Mouse (Mus musculus): ENCODE measurements around the gene Adamtsl5. TPM values are rescaled to one million over a fixed set of nuclear protein-coding genes. Genes with fewer than 3 reads are reported as not detected.

Adamtsl5 gene
- total RNA-seq, 4 experiments from 2014 or later: 5.8 to 7.4 (median 6.7) TPM

GRCm38 (mm10) chr10:80342749-80343424 lies 5.3 kb downstream of the Adamtsl5 start:
- no peak for DNase-seq (ENCODE audit: low spot score in 2 of 2)

GRCm38 (mm10) chr10:80342305-80342748 lies 5.9 kb downstream of the Adamtsl5 start:
- no peak for DNase-seq (ENCODE audit: low spot score in 2 of 2)

DNA sequence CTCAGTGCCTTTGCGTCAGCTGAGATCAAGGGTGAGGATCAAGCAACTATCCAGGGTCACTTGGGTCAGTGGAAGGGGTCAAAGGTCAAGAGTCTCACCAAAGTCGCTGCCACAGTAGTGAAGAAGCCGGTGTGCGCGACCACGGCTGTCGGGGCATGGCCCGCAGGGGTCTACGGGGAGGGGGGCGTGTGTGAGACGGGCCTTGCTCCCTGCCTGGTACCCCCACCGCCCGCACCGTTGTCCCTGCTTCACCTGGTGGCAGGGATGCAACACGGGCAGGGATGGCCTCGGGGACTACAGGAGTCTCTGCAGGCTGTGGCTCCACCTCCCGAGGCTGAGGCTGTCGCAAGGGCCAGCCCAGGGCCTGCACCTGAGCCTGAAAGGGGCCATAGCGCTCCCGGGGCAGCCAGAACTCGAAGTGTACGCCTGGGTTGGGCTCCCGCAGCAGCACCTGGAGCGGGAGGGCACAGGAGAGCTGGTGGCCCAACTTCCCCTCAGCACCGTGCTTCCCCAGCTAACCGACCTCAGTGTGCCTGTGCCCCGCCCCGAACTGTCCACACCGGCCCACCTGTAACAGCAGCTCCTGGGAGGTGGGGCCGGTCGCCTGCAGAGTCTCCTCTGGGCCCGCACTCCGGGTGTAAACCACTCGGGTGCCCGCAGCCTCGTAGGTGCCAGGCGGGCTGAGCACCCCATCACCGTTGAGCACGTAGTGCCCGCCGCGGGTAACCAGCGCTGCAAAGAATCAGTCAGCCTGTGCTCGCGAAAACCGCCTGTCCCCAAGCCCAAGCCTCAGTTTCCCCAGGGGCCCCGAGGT lies 6.5 kb downstream of the Adamtsl5 start:
- DNase-seq (ENCODE audit: low spot score in 2 of 2): no peak

DNA sequence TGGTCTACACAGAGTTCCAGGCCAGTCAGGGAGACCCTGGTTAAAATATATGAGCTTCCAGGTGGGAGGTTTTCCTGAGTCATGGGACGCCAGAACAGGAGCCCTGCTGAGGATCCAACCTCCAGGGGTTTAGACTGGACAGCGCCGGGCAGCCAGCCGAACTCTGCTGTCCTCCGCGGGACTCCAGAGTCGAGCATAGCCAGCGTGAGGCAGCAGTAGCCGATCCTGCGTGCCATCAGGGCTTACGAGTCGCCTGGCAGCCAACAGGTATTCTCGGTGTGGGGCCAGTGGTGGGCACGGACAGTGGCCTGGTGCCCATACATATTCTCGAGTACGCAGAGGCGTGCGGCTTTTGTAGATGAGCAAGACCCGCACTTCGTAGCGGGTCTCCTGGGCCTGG lies 7.2 kb downstream of the Adamtsl5 start:
- DNase-seq (ENCODE audit: low spot score in 2 of 2): no peak

- peak in 1 of 2 experiments; percentile 88 for DNase-seq (ENCODE audit: low spot score in 2 of 2)
Observed at GRCm38 (mm10) chr10:80339941-80340750, 8.1 kb downstream of the Adamtsl5 start.

DNA sequence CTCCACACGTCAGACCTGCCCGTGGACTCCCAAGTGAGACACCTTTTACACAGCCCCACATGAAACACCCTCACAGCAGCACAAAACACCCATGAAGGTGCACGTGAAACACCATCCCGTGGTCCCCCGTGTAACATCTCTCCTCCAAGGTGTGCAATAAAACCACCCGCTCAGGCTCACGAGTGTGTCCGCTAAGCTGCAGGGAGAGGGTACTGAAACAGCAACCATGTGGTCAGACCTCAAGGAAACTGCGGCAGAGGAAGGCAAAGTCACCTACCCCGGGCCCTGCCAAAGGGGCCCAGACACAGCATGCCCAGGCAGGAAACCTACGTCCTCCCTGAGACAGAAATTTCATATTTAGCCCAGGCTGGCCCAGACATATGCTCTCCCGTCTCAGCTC lies 11.9 kb downstream of the Adamtsl5 start:
- DNase-seq (ENCODE audit: low spot score in 2 of 2): no peak

DNA sequence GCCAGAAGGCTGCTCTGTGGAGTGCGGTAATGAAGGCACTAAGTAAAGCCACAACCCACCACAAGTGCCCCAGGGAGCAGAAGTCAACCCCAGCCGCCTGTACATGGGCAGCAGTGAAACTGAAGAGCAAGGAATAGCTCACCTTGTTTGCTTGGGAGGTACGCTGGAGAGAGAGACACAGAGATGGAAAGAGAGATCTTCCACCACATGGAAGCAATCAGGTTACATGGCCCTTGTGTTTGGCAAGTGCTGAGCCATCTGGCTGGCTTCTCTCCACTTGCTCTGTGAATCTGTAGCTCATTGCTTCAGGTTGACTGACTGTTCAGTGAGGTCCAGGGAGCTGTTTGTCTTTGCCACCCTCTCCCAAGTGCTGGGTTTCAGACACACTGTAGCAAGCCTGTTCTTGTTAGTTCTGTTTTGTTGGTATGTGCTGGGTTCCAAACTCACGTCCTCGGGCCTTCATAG lies 15.7 kb downstream of the Adamtsl5 start:
- DNase-seq (ENCODE audit: low spot score in 2 of 2): no peak

GRCm38 (mm10) chr10:80331636-80332524 lies 16.3 kb downstream of the Adamtsl5 start:
- no peak for DNase-seq (ENCODE audit: low spot score in 2 of 2)

- no peak for DNase-seq (ENCODE audit: low spot score in 2 of 2)
Observed at GRCm38 (mm10) chr10:80330888-80331287, 17.3 kb downstream of the Adamtsl5 start.

GRCm38 (mm10) chr10:80330084-80330483 lies 18.1 kb downstream of the Adamtsl5 start:
- no peak for DNase-seq (ENCODE audit: low spot score in 2 of 2)

DNA sequence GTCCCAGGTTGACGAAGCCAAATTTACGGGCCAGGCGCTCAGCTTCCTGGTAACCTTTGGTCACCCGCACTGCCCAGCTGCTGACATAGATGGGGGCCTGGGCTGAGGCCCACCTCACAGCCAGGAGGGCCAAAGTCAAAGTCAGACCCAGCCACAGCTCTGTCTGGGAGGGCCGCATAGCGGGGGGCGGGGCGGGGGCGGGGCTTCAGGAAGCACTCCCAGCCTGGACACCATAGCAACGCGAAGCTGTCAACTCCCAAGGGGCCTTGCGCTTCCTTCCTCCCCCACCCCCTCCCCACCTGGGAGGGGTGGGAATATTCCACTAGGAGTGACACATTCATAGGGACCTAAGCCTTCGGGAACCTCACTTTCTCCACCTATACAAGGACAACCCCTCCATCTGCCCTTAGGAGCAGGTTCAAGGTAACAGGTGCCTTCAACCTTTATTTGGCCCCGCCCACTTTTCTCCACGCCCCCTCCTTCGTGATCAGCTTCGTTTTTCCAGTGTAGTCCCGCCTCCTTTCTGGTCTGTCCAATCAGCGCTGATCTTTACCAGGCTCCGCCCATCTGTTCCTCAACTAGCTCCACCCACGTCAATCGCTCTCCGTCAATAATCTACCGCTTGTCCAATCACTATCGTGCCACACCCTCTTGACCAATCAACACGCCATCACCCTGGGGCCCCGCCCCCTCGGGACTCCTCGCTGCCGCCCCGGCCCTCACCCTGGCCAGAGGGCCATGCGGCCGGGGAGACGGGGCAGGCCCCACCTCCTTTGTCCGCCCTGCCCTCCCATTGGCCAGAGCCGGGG lies 18.7 kb downstream of the Adamtsl5 start, which contains the start of the genes Pcsk4 and Reep6:
TSS of gene Pcsk4 (minus strand) at position 226 of the 809 bp plus-strand sequence.
TSS of gene Reep6 (plus strand) at position 681 of the 809 bp plus-strand sequence.
- peak; percentile 96 to 97 for DNase-seq (ENCODE audit: low spot score in 2 of 2)

DNA sequence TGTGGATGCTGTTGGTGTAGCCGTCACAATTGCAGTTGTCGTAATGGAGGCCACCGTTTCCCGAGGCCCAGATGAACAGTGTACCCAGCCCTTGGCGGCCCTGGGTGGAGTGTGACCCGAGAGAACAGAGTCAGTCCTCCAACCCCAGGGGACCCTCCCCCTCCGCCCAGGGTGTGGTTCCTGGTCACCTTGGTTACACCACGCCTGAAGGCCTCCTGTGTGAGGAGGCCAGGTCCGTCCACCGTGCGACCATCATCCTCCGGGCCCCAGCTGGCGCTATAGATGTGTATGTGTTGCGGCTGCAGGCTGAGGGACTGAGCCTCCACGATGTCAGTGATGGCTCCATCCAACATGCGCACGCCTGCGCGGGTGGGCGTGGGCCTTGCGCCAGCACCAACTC lies 23.2 kb downstream of the Adamtsl5 start:
- peak in 1 of 2 experiments; percentile 20 for DNase-seq (ENCODE audit: low spot score in 2 of 2)

GRCm38 (mm10) chr10:80324120-80325037 lies 23.8 kb downstream of the Adamtsl5 start:
- DNase-seq (ENCODE audit: low spot score in 2 of 2): no peak

DNA sequence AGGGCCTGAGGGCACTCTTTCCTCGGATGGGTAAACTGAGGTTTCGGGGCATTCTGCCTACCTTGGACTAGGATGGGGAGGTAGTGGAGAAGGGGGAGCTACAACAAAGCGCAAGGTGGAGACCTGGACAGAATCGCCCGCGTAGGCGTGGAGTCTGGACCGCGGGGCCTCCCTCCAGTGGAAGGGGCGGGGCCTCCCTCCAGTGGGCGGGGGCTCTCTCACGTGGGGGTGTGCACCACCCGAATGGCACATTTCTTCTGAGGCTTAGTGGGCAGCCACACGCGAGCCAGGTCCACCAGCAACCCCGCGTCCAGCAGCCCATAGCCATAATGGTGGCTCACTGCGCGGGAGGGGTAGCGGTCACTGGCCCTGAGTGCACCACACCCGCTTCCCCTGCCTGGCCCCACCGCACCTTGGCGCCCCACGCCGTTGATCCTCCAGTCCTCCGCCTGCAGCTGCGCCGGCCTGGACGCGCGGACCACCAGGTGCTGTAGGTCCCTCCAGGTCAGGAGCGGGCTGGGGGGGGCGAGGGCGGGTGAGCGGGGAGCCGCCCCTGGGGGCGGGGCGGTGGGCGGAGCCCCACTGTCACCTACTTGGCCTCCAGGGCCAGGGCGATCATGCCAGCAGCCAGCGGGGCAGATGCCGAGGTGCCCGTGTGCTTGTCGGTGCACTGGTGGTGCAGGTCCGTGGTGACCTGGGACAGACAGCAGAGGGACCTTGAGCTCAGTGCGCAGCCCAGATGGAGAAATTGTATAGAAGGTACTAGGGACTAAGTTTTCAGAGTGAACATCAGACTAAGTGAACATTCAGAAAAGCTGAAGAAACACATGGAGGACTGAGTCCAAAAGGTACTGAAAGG lies 24.7 kb downstream of the Adamtsl5 start:
- no peak for DNase-seq (ENCODE audit: low spot score in 2 of 2)

DNA sequence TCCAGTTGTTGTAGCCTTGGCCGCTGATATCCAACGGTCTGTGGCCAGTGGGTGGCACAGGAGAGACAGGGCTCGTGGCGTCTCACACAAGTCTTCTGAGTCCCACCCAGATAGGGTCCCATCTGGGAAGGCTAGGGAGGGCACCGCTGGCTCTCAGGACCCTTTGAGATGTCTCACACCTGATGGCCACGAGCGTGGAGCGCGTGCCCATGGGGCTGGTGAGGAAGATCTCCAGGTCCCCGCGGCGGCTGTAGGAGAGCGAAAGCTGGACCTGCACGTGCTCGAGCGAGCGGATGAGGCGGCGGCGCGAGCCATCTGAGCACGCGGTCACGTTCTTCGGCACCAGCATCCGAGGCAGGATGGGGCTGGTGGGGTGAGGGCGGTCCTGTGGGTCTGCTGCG lies 25.4 kb downstream of the Adamtsl5 start:
- no peak for DNase-seq (ENCODE audit: low spot score in 2 of 2)

- no peak for DNase-seq (ENCODE audit: low spot score in 2 of 2)
Observed at GRCm38 (mm10) chr10:80321670-80322581, 26.3 kb downstream of the Adamtsl5 start.

All from layer of hippocampus, adult 8-10 months (tissue).